Mouse (Mus musculus): Measurements from ENCODE around the gene Pax6. TPM values are rescaled to one million over a fixed set of nuclear protein-coding genes. Genes with fewer than 3 reads are reported as not detected.

Gene Pax6
- total RNA-seq, 2 experiments from 2014 or later, result not detected

- intact Hi-C loops (cut with DNase I), result no loop called here
- no peak for DNase-seq (ENCODE audit: low spot score)
These were observed 33.9 kb downstream of the Pax6 start for GRCm38 (mm10) chr2:105702586-105702985.

- intact Hi-C loops (cut with DNase I), result no loop called here
- no peak for DNase-seq (ENCODE audit: low spot score)
These were observed 36.6 kb downstream of the Pax6 start for GRCm38 (mm10) chr2:105705320-105705719.

- DNase-seq (ENCODE audit: low spot score), result no peak
- intact Hi-C loops (cut with DNase I), result no loop called here
These were observed 40.4 kb downstream of the Pax6 start for GRCm38 (mm10) chr2:105709126-105709525.

- intact Hi-C loops (cut with DNase I), result no loop called here
These were observed 41.8 kb downstream of the Pax6 start for GRCm38 (mm10) chr2:105710511-105710910.

GRCm38 (mm10) chr2:105715409-105716115 is 46.9 kb downstream of the Pax6 start:
- intact Hi-C loops (cut with DNase I), result no loop called here
- DNase-seq (ENCODE audit: low spot score), result no peak

More at GRCm38 (mm10) chr2:105710511-105710910, 41.8 kb downstream of the Pax6 start:
- DNase-seq (ENCODE audit: low spot score), result no peak

GRCm38 (mm10) chr2:105726657-105727056 is 58.0 kb downstream of the Pax6 start:
- intact Hi-C loops (cut with DNase I), result no loop called here
- no peak for DNase-seq (ENCODE audit: low spot score)

- DNase-seq (ENCODE audit: low spot score), result no peak
- intact Hi-C loops (cut with DNase I), result no loop called here
These were observed 62.0 kb downstream of the Pax6 start for GRCm38 (mm10) chr2:105730704-105731103.

GRCm38 (mm10) chr2:105736166-105736565 is 67.5 kb downstream of the Pax6 start:
- DNase-seq (ENCODE audit: low spot score), result no peak
- intact Hi-C loops (cut with DNase I), result no loop called here

- DNase-seq (ENCODE audit: low spot score), result no peak
- intact Hi-C loops (cut with DNase I), result no loop called here
These were observed 78.2 kb downstream of the Pax6 start for GRCm38 (mm10) chr2:105746896-105747295.

Other genes with a start within 250 kb of the Pax6 start
- gene Elp4, start 235.7 kb downstream of the Pax6 start, total RNA-seq (2021), result 10 to 100 TPM; 11.3 to 14.0 TPM
- gene Immp1l, start 235.7 kb downstream of the Pax6 start, total RNA-seq (2021), result 10 to 100 TPM; 86.8 to 92.3 TPM